Mouse (Mus musculus) retina, embryonic 14.5 days (tissue): ENCODE measurements around the gene Zbtb32.

Source experiments
- DNase-seq: peaks from one replicate; pipeline ENCODE4 v3.0.0-alpha.2; 2015; ENCODE audit warnings: low spot score

Zbtb32 gene

DNA sequence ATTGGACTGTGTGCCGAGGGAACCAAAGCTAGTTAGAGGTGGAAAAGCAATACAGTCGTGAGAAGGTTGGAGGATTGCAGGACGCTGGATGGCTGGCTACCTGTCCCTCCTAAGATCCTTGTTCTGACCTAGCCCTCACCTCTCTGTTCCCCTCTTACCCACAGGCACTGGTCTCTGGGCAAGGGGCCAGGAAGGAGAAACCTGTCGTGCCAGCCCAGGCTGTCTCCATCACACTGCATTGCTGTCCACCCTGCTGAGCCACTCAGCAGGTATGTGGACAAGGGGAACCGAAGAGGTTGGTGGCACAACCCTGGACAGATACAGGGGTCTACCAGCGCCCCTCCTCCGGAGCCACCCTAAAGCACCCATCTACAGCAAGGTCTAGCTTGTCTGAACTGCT lies 1.9 kb upstream of the Zbtb32 start:
- no peak for DNase-seq

DNA sequence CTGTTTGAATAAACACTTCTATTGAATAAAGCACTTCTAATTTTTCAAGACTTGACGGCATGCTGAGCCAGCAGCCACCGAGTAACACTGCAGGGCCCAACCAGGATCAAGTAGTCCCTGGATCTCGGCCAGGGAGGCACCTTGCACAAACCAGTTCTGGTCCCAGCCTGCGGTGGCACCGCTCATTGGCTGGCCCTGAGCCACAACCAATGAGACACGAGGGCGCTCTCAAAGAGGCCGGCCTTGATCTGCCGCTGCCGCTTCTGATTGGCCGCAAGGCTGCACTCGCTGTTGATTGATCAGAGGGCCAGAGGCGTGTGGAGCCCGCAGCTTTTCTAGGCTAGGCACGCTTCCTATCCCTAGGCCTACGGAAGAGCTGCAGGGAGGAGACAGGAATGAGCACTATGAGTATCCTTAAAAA lies 1.2 kb upstream of the Zbtb32 start:
- DNase-seq: peak; percentile 87

DNA sequence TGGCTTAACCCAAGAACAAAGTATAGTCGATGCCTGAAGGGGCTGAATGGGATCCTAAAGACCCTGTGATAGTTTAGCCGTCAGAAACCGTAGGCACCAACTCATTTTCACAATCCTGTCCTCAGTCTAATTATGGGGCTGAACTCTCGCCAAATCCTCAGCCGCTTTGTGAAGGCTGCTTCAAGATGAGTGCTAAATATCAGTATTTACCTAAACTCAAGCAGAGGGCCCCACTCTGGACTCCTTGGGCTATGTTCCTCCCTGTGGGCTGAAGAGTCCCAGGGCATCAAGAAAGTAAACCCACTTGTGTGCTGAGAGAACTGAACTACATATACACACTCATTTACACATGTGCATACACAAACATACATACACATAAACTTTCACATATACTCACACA lies 1.9 kb downstream of the Zbtb32 start:
- DNase-seq: no peak

DNA sequence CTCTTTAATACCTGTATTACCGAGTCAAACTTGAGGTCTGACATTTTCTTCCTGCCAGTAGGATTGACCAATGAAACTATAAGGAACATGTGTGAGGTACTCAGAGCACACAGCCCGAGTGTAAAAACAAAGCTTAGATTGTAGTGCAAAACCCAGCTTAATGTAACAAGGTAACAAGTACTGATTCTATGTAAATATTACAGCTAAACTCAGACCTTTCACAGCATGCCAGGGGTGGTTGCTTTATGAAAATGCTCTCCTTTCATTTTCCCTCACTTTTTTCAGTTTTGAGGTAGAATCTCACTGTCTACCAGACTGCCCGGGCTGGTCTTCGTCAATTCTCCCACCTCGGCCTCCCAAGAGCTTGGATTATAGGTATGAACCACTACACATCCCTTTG lies 2.6 kb downstream of the Zbtb32 start:
- no peak for DNase-seq

DNA sequence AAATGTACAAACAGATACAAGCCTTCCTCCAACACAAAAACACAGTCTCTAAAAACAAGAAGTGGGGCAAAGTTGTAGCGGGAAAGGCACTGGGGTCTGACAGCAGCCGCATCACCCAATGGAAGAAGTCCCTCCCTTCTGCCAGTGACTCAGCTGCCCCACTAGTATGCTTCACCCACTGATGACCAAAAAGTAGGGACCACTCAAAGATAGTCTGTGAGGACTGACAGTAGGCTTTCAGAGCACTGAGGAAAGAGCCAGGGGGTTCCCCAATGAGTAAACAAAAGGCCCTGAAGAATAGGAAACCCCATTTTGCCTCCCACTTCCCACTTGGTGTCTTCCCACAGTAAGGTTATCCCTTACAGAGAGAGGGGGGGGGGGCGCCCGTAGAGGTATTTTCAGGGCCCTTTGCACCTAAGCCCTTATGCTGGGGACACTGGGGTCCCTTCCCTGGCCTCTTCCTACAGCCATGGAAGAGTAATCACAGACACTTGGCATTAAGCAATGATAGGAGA lies 4.1 kb downstream of the Zbtb32 start:
- no peak for DNase-seq

DNA sequence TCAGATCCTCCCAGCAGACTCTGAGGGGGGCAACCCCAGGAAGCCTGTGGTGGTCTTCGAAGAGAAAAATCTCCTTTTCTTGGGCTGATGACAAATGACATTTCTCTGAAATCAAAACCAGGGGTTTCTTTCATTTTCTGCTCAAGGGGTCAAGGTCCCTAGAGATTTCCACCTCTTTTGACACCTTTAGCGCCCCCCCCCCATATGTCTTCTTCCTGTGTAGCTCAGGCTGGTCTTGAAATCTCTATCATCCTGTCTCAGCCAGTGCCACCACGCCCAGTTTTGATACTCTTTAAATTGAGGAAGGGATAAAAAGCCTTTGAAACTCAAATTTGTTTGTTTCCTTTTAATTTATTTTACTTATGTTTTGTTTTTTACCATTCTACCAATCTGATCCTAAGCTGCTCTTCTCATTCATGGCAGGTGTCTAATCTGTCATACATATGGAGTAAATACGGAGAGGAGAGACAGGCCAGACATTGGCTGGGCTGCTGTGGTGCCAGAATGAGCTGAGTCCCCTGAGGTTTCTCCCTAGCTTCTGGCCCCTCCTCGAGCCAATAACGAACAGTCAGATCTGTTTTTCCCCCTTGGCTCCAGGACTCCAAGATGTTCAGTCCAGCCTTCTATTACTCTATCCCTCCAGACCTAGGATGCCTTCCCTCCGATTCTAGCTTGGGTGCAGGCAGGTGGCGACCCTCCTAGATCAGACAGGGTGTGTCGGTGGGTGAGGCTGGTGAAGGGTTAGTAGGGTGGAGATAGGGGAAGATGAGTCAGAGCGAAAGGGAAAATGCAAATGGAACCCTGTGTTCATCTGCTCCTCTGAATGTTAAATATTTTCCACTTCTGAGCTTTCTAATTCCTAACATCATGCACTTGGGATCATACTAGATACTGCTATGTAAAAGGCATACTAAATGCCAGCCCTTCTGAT lies 4.9 kb downstream of the Zbtb32 start:
- DNase-seq: no peak

DNA sequence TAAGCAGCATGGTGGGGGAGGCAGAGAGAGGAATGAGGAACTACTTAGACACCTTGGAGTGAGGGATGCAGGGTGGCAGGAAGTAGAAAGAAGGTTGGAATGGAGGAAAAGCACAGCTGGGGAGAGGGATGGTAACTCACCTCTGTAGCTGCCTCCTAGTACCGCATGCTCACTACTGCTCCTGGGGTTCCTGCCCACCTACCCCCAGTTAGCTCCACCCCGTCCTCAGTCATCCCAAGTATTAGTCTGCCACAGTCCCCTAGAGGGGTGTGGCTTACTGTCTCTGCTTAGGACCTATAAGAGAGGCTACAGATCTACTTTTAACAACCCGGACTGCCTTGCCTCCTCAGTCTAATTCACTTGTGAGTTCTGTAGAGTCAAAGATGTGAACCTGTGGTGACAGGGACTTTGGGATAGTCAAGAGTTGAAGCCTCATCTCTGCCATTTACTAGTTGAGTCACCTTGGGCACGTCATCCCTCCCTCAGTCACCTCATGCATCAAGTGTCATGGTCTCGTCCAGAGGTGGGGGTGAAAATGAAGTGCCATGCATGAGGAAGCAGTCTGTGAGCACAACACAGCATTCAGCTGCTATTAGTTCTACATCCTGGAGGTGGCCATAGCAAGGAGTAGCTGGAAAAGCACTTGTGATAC lies 5.8 kb downstream of the Zbtb32 start:
- no peak for DNase-seq

DNA sequence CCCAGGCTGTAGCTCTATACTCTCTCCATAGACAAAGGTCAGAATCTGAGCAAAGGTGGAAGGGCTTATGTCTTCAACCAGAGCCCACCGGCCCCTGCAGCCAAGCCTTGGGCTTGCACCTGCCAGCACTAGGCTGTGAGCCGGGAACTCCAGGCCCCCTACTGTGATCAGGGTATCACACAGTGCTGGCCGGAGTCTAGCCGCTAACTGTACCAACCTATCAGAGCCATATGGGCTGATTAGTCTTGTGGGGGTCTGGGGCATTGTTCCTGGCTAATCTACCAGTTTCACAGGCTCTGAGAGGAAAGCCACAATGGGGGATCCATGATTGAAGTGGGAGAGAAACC lies 7.1 kb downstream of the Zbtb32 start:
- peak; percentile 41 for DNase-seq

DNA sequence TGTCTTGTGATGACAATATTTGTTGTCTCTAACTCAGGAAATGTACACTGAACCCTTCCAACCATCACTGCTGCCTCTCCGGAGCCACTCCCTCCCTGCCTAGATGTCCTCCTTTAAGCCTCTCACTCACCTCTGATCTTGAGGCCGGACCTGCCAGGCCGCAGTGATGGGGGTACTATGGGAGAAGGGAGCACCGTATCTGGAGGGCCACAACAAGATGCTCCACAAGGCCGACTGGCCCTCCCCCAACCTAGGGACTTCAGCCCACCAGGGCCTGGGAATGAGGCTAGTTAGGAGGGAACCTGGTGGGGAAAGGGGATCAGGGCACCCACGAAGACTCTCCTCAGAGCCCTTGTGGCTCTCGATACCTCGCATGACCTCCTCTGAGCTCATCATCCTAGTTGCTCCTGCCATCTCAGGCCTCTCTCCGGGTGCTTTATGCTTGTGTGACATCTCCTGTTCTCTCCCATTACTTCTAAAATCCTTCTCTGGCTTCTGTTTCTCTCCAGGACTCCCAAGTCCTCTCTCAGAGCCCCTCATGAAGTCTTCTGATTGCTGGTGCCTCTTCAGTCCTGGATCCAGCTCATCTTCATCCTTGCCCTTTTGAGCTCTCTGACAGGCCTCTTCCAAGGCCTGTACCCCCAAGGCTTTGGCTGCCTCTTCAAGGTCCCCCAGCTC lies 7.6 kb downstream of the Zbtb32 start:
- no peak for DNase-seq

DNA sequence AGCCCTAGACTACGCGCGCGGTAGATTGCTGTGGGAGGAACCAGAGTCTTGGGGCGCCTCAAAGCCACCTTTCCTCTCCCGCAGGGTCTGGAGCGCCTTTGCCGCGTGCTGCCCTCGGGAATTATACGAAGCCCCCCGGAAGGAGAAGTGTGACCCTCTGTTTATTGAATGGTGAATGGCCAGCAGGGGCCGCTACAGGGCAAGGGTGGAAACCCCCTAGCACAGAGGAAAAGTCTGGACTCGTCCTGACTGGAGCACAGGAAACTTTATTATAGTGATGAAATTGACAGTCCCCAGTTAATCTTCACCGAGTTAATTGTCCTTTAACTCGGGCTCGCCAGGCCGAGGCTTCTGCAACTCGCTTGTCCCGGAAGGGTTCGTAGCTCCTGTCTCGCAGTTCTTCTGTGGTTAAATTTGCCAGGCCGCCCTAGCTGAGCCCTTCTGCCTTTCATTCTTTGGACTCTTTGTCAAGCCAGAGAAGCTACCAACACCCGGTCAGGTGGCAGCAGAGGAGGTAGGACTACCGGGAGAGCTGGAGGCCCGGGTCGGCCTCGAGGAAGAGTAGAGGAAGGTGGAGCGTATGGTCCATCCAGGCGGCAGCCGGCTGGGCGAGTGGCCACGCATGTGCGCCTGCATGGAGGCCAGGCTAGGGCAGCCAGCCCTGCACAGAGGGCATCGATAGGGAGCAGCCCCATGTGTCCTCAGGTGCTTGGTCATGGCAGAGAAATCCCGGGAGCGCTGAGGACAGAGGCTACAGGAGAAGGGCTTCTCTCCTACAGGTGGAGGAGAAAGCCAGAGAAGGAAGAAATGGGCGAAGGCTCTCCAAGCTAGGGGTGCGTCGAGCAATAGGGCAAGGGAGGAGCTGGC lies 9.0 kb downstream of the Zbtb32 start:
- peak; percentile 96 for DNase-seq

DNA sequence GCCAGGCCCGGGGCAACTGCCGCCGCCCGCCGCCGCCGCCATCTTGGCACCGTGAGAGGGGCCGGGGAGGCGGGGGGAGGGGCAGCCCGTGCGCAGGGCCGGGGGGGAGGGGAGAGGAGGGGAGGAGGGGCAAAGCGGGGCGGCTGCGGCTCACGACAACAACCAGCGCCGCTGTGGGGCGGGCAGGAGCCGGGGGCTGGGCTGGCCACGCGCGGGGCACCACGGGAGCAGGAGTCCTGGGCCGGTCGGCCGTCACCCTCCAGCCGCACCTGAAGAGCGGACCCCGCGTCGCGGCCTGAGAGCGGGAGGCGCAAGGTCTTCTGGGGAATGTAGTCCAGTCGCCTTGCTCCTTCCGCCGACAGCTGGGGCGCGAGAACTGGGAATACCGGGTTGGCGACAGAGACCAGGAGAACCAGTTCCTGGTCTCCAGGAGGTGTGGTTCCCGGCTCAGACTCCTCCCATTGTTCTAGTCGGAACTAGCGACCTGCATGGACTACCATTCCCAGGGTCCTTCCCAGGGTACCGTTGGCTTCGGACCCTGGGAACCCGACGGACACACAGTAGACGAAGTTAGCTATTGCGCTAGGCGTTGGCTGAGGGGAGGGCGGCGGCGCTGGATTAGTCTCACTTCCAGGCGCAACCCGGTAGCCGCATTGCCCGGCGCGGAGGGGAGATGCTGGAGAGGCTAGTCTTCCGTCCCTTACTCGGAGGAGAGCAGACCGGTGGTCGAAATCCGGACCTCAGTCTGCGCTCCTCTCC lies 9.9 kb downstream of the Zbtb32 start, which contains the start of gene Kmt2b:
Kmt2b (minus strand) TSS at position 51 of the 759 bp plus-strand sequence.
- peak; percentile 97 for DNase-seq

DNA sequence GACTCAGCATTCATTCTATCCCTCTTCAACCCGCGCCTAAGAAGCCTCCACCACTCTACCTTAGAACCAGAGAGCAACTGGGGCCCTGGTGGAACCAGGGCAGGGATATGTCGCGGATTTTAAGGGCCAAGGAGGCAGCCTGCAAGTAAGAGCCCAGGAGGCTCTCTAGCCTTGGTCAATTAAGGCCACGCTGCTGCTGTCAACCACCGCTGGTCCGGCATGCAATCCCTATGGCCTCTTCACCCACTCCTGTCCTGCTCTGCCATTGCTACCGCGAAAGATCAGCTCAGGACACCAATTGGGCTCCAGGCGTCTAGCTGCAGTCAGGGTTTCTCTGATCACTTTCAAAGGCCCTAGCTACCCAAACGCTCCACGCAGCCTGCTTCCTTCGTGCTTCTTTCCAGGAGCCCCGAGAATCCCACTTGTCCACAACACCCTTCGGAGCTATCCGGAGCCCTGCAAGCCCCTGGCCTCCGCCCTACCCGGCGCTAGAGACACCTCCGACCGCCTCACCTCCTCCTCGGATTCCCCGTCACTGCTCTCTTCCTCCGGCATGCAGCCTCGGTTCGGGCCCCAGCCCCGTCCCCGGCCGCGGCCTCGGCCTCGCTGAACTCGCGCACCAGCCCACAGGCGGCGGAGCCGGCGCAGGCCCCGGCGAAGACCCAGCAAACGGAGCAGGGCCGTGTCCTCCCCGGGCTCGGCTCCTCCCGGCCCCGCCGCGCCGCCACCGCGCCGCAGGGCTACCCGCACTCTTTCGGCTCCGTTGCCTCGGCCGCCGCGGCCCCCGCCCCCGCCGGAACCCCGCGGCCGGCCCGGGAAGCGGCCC lies 10.7 kb downstream of the Zbtb32 start:
- peak; percentile 43 for DNase-seq

DNA sequence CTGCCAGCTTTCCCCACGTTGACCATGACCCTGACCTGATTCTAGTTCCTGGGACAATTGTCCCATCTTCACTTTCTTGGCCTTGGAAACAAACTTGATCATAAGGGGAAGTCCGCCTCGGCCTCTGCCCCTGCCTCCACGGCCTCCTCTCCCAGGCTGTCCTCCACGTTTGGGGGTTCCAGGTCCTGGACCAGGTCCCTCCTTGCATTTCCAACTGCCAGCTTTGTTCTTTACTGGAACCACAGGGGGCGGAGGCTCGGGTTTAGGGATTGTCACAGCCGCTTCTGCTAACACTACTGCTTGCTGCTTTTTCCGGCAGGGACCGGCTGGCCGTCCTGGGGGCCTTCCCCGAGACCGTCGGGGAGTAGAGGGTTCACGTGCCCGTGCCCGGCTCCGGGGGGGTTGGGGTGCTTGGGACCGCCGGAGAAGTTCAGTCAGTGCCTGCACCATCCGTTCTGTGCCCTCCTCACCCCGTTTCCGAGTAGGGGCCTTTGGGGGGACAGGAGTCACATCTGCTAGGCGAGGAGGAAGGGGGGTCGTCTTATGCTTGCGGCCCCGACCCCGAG lies 12.2 kb downstream of the Zbtb32 start:
- DNase-seq: no peak

DNA sequence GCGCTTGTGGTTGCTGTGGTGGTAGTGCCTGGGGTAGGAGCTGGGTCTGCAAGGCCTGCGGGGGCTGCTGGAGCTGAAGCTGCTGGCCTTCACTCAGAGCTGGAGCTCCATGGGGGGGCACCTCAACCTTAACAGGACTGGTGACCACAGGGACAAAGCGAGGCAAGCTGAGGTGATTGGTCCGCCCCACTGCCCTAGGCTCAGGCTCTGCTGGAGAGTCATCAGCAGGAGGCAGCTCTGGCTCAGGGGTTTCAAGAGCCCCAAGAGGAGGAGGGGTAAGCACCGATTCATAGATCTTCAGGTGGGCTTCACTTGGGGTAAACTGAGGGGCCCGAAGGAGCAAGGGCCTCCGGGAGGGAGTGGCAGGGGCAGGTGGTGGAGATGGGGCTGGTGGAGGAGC lies 13.5 kb downstream of the Zbtb32 start:
- no peak for DNase-seq

DNA sequence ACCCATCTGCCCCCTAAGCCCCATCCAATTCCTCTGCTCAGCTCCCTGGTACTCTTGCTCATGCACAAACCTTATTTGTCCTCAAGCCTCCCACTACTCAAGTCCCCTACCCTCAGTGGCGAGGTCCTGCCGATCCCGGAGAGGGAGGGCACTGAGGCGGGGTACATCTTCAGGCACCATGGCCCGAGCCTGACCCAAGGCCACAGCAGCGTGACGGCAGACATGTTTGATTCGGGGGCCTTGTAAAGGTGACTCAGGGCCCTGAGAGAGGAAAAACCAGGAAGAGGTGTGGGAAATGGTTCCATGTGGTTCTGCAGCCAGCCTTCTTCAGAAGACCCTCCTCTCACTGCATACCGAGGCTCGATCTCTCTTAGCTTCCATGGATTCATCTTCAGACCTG lies 14.4 kb downstream of the Zbtb32 start:
- DNase-seq: no peak

DNA sequence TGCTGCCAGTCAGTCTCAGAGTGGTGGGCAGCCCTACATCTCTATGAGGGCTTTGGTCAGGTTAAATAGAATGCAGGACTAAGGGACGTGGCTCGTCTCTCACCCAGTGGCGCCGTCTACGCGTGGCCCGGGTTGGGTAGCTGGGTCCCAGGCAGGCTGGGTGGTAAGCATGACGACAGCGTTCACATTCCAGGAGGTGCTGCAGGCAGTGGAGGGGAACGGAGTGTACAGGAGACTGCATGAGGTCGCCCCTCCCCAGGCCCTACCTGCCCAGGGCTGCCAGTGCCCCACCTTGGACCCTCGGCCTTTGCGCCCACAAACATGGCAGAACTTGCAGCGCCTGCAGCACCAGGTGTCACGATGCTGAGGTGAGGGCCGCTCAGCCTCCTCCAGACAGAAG lies 17.2 kb downstream of the Zbtb32 start:
- no peak for DNase-seq

DNA sequence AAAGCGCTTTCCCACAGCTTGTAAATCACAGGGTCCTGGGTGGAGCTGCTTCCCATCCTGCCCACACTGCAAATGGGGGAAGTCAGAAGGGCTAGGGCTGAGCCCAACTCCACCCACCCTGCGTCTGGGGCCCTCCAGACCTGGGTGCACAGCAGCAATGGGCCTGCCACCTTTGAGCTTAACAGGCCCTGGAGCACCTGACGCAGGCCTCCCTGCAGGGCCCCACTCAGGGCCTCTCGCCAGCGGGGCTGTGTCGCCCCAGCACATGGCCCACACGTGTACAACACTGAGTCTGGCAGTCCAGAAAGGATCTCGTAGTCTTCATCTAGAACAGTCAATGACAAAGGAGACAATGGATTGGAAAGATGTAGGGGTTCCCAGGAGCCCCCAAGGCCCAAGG lies 18.8 kb downstream of the Zbtb32 start:
- DNase-seq: no peak

DNA sequence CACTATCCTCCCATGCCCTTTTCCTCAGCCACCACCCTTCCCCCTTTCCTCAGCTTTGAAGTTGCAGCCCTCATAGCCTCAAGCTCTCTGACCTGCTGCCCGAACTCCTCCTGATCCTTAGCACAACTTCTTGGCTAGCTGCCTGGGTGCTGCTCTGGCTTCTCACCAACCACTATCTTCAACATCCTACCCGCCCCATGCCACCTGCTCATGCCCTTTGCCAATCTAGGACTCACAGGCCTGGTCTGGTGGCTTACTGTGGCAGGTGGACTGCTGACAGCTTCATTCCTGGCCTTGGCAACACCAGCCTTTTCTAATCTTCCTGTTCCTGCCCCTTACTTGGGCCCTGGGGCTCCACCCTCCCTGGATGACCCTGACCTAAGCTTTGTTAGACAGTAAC lies 25.7 kb downstream of the Zbtb32 start:
- DNase-seq: no peak

DNA sequence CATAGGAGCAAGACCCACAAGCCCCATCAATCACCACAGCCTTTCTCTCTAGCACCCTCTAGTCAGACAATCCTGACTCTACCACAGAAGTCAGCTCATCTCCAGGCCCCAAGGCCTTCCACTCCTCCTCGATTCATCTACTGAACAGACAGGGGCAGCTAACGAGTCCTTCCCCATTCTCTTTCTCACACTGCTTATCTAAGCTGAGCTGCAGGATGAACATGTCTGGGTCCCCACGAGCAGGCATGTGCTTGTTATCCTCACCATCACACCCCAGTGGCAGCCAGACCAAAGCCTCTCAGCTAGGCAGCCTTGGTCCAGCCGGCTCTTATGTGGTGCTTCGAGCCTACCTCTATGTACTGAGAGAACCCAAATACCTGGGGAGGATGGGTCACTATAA lies 26.3 kb downstream of the Zbtb32 start:
- DNase-seq: no peak

DNA sequence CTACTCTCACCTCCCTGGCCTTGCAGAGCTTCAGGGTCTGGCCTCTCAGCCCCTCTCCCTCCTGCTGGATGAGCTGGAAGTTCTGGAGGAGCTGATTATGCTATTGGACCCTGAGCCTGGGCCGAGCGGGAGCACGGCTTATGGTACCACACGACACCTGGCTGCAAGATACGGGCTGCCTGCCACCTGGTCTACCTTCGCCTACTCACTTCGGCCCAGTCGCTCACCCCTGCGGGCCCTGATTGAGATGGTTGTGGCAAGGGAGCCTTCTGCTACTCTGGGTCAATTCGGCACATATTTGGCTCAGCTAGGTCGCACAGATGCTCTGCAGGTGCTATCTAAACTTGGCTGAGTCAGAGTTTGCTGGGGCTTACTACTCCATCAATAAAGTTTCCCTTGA lies 31.2 kb downstream of the Zbtb32 start:
- DNase-seq: no peak
